Mouse (Mus musculus): ENCODE measurements at regions not wholly inside any gene's neighbourhood (a gene's known extent, or its start where the extent isn't known, plus 50 kb on each side); places are given as distances from the start of the nearest gene placed in this dataset.
A peak's percentile ranks its signal among the peaks of the same experiment; 100 is the strongest.

- Histone ChIP-seq H3K27ac (ENCODE audit: low read depth) (no peak overlapping the region), H3K27me3 (ENCODE audit: insufficient read depth, low read length) (no peaks in the 10 kb centered on the region), H3K36me3 (ENCODE audit: insufficient read depth) (no peaks in the 10 kb centered on the region), H3K4me3 (ENCODE audit: low read depth, low read length) (no peak overlapping the region), H3K4me1 (ENCODE audit: insufficient read depth) (no peaks in the 10 kb centered on the region), H3K9me3 (ENCODE audit: low read depth, low read length) (no peaks in the 10 kb centered on the region), H3K4me2 (no peak overlapping the region), H3K9ac (no peak overlapping the region)
- TF ChIP-seq CTCF (IDR thresholded peaks at IDR 0.05; ENCODE audit: low read depth) = no peak
- ATAC-seq (ENCODE audit: insufficient read depth) (no peak), DNase-seq (no peak)
- WGBS = 89% methylated on average over 2 of the region's 2 CpGs
Observed at GRCm38 (mm10) chr14:99609003-99609402, 310.5 kb downstream of the Klf5 start.

DNA sequence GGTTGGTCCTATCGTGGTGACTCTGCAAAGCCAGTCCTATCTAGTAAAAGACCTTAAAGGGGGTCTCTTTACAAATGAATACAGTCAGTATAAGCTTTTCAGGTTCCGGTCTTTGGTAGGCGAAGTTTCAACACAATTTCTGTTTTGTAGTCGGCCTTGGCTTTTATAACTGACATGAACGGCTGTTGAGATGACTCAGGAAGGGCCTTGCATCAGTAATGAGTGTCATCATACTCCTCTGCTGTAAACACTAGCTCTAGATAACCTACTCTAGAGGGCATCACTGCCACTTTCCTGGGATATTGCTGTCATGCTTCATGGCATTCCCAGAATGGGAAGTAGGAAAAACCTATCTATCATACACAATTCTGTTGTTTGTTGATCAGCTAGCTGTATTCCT lies 312.9 kb downstream of the Klf5 start:
- Histone ChIP-seq H3K27me3 (ENCODE audit: insufficient read depth, low read length) (no peaks in the 10 kb centered on the region), H3K4me2 (no peak overlapping the region), H3K4me3 (ENCODE audit: low read depth, low read length) (no peak overlapping the region), H3K36me3 (ENCODE audit: insufficient read depth) (no peaks in the 10 kb centered on the region), H3K9me3 (ENCODE audit: low read depth, low read length) (no peaks in the 10 kb centered on the region), H3K27ac (ENCODE audit: low read depth) (no peak overlapping the region), H3K4me1 (ENCODE audit: insufficient read depth) (no peaks in the 10 kb centered on the region), H3K9ac (no peak overlapping the region)
- DNase-seq (no peak), ATAC-seq (ENCODE audit: insufficient read depth) (no peak)
- no peak for TF ChIP-seq CTCF (IDR thresholded peaks at IDR 0.05; ENCODE audit: low read depth)
- WGBS = 92% methylated on average over 5 of the region's 5 CpGs

DNA sequence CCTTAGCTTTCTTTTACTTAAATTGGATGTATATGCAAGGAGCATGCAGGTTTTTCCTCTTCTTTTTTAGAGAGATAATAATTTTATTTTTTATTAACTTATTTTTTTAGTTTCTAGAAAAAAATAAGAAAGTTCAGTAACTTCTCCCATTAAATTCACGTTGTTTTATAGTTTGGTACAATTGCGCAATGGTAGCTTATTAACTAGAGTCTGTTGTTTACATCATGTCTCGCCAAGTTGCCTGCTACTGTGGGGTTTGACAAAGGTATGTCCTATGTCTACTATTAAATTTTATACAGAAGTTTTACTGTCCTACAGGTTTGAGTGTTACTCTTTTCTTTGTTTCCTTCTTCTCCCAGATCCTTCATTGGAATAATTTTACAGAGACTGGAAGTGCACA lies 313.6 kb downstream of the Klf5 start:
- Histone ChIP-seq H3K4me3 (ENCODE audit: low read depth, low read length) (no peak overlapping the region), H3K27ac (ENCODE audit: low read depth) (no peak overlapping the region), H3K9ac (no peak overlapping the region), H3K9me3 (ENCODE audit: low read depth, low read length) (no peaks in the 10 kb centered on the region), H3K36me3 (ENCODE audit: insufficient read depth) (no peaks in the 10 kb centered on the region), H3K4me2 (no peak overlapping the region), H3K27me3 (ENCODE audit: insufficient read depth, low read length) (no peaks in the 10 kb centered on the region), H3K4me1 (ENCODE audit: insufficient read depth) (no peaks in the 10 kb centered on the region; the same call in 1 of the 2 replicates)
- DNase-seq = no peak
- TF ChIP-seq CTCF (IDR thresholded peaks at IDR 0.05; ENCODE audit: low read depth) = no peak
- no peak for ATAC-seq (ENCODE audit: insufficient read depth)
- WGBS = 72% methylated on average over 3 of the region's 3 CpGs

DNA sequence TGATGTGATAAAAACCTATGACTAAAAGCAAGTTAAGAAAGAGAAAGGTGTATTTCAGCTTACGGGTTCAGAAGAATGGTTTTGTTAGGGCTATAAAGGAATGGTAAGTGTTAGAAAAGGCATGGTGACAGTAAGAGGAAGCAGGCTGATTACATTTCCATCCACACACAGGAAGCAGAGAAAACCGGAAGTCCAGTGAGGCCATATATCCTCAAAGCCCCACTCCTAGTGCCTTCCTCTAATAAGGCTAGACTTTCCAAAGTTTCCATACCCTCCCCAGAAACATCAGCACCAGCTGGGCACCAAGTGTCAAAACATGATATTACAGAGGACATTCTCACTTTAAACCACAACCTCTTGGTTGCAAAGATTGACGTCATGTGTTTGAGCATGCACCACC lies 316.3 kb downstream of the Klf5 start:
- 69% methylated on average over 3 of the region's 3 CpGs for WGBS
- no peak for TF ChIP-seq CTCF (IDR thresholded peaks at IDR 0.05; ENCODE audit: low read depth)

GRCm38 (mm10) chr14:99616655-99617335 lies 318.3 kb downstream of the Klf5 start:
- TF ChIP-seq CTCF (IDR thresholded peaks at IDR 0.05; ENCODE audit: low read depth) = no peak
- no peak for ATAC-seq (ENCODE audit: insufficient read depth)
- H3K9me3 ChIP-seq (ENCODE audit: low read depth, low read length) = no peaks in the 10 kb centered on the region
- no peak overlapping the region for H3K4me2 ChIP-seq
- H3K36me3 ChIP-seq (ENCODE audit: insufficient read depth) = no peaks in the 10 kb centered on the region
- WGBS = 38% methylated on average over 7 of the region's 7 CpGs
- H3K27ac ChIP-seq (ENCODE audit: low read depth) = peak overlapping the region; percentile 7; the same call in 1 of the 2 replicates
- no peak for DNase-seq
- H3K9ac ChIP-seq = no peak overlapping the region
- no peaks in the 10 kb centered on the region; the same call in 1 of the 2 replicates for H3K4me1 ChIP-seq (ENCODE audit: insufficient read depth)
- no peak overlapping the region for H3K4me3 ChIP-seq (ENCODE audit: low read depth, low read length)
- no peaks in the 10 kb centered on the region for H3K27me3 ChIP-seq (ENCODE audit: insufficient read depth, low read length)

More for the DNA sequence above, 316.3 kb downstream of the Klf5 start:
- H3K36me3 ChIP-seq (ENCODE audit: insufficient read depth) = no peaks in the 10 kb centered on the region
- ATAC-seq (ENCODE audit: insufficient read depth) (no peak), DNase-seq (no peak)
- H3K4me2 ChIP-seq = no peak overlapping the region
- H3K4me1 ChIP-seq (ENCODE audit: insufficient read depth) = no peaks in the 10 kb centered on the region; the same call in 1 of the 2 replicates
- H3K9me3 ChIP-seq (ENCODE audit: low read depth, low read length) = no peaks in the 10 kb centered on the region
- H3K9ac ChIP-seq = no peak overlapping the region
- no peak overlapping the region for H3K27ac ChIP-seq (ENCODE audit: low read depth)
- H3K4me3 ChIP-seq (ENCODE audit: low read depth, low read length) = no peak overlapping the region
- H3K27me3 ChIP-seq (ENCODE audit: insufficient read depth, low read length) = no peaks in the 10 kb centered on the region

GRCm38 (mm10) chr14:99617374-99617773 lies 318.9 kb downstream of the Klf5 start:
- Histone ChIP-seq H3K27me3 (ENCODE audit: insufficient read depth, low read length) (no peaks in the 10 kb centered on the region), H3K27ac (ENCODE audit: low read depth) (no peak overlapping the region), H3K9me3 (ENCODE audit: low read depth, low read length) (no peaks in the 10 kb centered on the region), H3K4me3 (ENCODE audit: low read depth, low read length) (no peak overlapping the region), H3K9ac (no peak overlapping the region), H3K4me2 (no peak overlapping the region), H3K4me1 (ENCODE audit: insufficient read depth) (no peaks in the 10 kb centered on the region; the same call in 1 of the 2 replicates), H3K36me3 (ENCODE audit: insufficient read depth) (no peaks in the 10 kb centered on the region)
- ATAC-seq (ENCODE audit: insufficient read depth) (no peak), DNase-seq (no peak)
- no peak for TF ChIP-seq CTCF (IDR thresholded peaks at IDR 0.05; ENCODE audit: low read depth)
- 52% methylated on average over 2 of the region's 2 CpGs for WGBS

DNA sequence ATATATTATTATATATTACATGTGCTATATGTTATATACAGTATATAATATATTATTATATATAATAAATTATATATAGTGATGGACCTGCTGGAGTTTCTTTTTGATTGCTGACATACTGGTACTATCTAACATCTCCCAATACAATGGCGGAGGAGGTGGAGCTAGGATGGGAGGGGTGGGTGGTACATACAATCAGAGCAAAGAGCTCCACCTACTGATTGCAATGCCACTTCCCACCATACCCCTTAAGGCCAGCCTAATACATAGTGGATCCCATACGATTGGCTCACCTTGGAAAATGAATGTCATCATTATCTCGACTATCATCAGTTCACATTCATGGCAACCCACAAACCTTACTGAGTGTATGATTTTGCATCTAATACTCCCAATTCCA lies 323.0 kb downstream of the Klf5 start:
- 84% methylated on average over 3 of the region's 3 CpGs for WGBS
- H3K27me3 ChIP-seq (ENCODE audit: insufficient read depth, low read length) = no peaks in the 10 kb centered on the region
- no peak for TF ChIP-seq CTCF (IDR thresholded peaks at IDR 0.05; ENCODE audit: low read depth)
- H3K27ac ChIP-seq (ENCODE audit: low read depth) = no peak overlapping the region
- H3K9ac ChIP-seq = no peak overlapping the region
- DNase-seq = no peak
- H3K4me2 ChIP-seq = no peak overlapping the region
- H3K4me1 ChIP-seq (ENCODE audit: insufficient read depth) = no peaks in the 10 kb centered on the region; the same call in 1 of the 2 replicates
- H3K36me3 ChIP-seq (ENCODE audit: insufficient read depth) = no peaks in the 10 kb centered on the region
- H3K9me3 ChIP-seq (ENCODE audit: low read depth, low read length) = no peaks in the 10 kb centered on the region
- no peak for ATAC-seq (ENCODE audit: insufficient read depth)
- H3K4me3 ChIP-seq (ENCODE audit: low read depth, low read length) = no peak overlapping the region

All from lung, embryonic 14.5 days (tissue).